Mouse (Mus musculus) effector memory CD4-positive, alpha-beta T cell, adult 7 months (primary cell): ENCODE results near the gene Cdc37. TPM values are rescaled to one million over a fixed set of nuclear protein-coding genes. Genes with fewer than 3 reads are reported as not detected.

Experiments used
- polyA plus RNA-seq: library from polyadenylated mRNA; unstranded; fragments of 100-300 nt; shearing (Covaris generic); gene quantifications from one replicate; pipeline ENCODE4 v1.2.1, GENCODE M21; 2017

Gene Cdc37
- 320 TPM for polyA plus RNA-seq

DNA sequence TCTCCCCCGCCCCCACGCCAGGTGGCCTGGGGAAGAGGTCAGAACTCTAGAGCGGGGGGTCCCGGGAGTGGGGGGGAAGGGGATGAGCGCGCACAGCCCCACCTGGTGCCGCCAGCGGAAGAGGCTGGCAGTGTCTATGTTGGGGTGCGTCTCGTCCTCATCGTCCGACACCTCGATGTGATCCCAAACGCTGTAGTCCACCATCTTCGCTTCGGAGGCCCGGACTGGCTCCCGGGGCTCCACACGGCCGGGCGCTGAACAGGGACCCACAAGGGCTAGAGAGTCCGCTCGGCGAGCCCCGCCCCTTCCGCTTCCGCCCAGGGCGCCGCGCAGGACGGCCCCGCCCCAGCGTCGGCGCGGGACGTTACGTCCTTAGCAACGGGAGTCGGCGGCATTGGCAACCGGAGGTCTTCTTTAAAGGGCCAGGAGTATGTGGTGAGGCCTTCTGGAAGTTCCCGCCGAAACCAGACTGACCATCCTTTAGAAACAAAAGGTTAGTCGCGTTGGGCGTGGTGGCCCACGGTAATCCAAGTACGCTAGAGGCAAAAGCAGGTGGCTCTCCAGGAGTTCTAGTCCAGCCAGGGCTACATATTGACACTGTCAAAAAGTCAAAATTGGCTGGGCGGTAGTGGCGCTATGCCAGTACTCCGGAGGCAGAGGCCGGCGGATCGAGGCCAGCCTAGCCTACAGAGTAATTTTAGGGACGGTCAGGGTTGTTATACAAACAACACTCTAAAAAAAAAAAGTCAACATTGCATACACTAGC, at the start of gene Cdc37:
TSS of gene Cdc37 (minus strand) at position 329 of the 766 bp plus-strand sequence.

DNA sequence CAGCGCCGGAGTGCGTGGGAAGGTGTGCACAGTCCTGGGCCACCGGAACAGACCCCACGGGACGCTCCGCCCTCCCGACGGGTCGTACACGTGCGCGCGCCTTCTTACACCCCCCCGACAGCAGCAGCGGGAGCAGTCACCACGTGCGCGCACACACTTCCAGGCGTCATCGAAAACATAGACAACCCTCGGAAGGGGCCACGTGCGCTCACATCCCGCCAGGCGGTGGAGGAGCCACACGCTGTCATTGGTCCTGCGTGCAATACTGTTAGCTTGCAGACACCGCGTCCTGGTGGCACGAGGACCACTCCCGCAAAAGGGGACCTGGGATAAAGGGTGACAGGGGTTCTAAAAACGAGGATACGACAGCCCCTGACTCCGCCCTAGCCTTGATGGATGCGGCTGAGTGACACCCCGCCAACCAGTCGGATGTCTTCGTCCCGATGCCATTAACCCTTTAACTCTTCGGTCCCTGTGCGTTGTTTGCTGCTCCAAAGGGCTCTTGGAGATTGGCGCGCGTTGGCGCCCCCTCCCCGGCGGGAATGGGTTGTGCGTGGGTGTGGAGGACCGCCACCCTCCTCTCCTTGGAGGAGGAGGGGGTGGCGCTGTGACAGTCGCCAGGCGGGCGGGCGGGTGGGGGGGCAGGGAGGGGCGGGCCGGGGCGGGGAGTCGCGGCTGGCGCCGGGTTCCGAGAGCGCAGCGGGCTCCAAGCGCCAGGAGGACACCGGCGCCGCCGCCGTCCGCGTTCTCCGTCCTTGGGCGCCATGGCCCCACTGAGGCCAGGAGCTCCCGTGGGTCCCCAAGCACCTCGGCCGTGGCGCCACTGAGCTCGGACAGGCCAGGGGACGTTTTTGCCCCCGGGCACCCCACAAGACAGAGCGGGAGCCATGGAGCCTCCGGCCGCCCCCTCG, 15.5 kb upstream of the Cdc37 start, which contains the start of gene Pde4a:
TSS of gene Pde4a (plus strand) at position 674 of the 911 bp plus-strand sequence.

DNA sequence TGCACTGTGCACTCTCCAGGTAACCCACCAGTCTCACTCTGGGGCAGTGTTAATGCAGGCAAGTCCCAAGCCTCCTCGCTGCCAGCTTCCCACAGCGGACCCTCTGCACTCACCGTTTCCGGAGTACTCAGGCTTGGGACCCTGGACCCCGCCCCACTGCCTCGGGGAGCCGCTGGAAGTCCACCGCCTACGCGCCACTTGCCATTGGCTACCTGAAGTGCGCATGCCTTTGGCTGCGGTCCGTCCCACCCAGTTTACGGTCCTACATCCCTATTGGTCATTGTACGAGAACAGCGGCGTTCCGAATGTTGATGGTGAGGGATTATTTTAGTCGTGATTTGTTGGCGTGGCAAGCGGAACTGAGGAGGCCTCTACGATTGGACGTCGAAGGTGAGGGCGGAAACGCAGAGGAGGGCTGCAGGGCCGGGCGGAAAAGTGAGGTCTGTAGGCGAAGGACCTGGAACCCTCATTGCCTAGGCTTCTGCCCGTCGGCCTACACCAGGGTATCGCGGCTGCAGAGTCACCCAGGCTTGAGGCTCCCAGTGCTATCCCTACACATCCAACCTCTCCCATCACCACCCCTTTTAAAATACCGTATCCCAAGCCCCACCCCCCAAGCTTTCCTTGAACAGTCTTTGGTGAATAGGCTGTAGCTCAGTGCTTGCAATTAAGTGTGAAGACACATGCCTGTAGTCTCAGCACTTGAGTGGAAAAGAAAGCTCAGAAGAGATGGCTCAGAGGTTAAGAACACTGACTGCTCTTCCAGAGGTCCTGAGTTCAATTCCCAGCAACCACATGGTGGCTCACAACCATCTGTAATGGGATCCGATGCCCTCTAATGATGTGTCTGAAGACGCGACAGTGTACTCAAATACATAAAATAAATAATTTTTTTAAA, 18.5 kb downstream of the Cdc37 start, which contains the start of gene Tyk2:
TSS of gene Tyk2 (minus strand) at position 185 of the 898 bp plus-strand sequence.

DNA sequence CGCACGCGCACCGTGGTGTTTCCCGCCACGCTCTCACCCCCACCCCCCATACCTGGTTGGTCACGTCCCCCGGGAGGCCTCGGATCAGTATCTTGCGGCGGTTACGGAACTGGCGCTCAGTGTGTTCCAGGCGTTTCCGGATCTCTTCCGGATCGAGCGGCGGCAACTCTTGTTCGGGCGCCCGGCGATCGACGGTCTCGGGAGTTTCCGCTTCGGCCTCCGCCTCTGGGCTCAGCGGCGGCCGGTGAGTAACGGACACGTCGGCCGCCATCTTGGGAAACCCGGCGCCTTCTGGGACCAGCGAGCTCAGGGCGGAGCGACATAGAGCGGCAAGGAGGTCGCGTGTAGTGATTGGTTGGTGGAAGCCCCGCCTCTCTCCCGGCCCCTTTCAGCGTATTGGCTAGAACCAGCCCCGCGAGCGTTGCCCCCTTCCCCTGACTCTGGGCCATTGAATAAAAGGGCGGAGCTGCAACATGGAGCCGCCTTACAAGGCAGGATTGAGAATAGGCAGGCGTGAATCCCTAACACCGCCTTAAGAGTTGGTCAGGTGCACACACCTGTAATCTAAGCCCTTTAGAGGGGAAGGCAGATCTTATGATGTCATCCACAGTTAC, 58.0 kb downstream of the Cdc37 start, which contains the start of the genes Gm38431 and Raver1:
TSS of gene Gm38431 (minus strand) at position 291 of the 614 bp plus-strand sequence.
TSS of gene Raver1 (minus strand) at position 302 of the 614 bp plus-strand sequence.

Other genes with a start within 250 kb of the Cdc37 start
- 67.8 TPM for gene Dnmt1, start 190.1 kb downstream of the Cdc37 start, polyA plus RNA-seq
- 10.3 TPM for gene S1pr2, start 173.2 kb downstream of the Cdc37 start, polyA plus RNA-seq
- 101 TPM for gene Mrpl4, start 147.2 kb downstream of the Cdc37 start, polyA plus RNA-seq
- gene Icam1, start 134.0 kb downstream of the Cdc37 start, polyA plus RNA-seq, result 268 TPM
- 1.4 TPM for gene Icam4, start 120.6 kb downstream of the Cdc37 start, polyA plus RNA-seq
- gene Icam5, start 117.9 kb downstream of the Cdc37 start, polyA plus RNA-seq, result not detected
- gene Zglp1, start 82.9 kb downstream of the Cdc37 start, polyA plus RNA-seq, result 0.73 TPM
- not detected for gene Gm49373, start 76.9 kb downstream of the Cdc37 start, polyA plus RNA-seq
- gene Fdx1l, start 76.4 kb downstream of the Cdc37 start, polyA plus RNA-seq, result 47.1 TPM
- gene Gm38431, start 58.0 kb downstream of the Cdc37 start, polyA plus RNA-seq, result 6.2 TPM
- gene Raver1, start 58.0 kb downstream of the Cdc37 start, polyA plus RNA-seq, result 53.3 TPM
- 65.3 TPM for gene Tyk2, start 18.7 kb downstream of the Cdc37 start, polyA plus RNA-seq
- gene Pde4a, start 15.7 kb upstream of the Cdc37 start, polyA plus RNA-seq, result 3.4 TPM
- 22.5 TPM for gene Keap1, start 89.4 kb upstream of the Cdc37 start, polyA plus RNA-seq
- 2.5 TPM for gene S1pr5, start 98.5 kb upstream of the Cdc37 start, polyA plus RNA-seq
- 83.2 TPM for gene Atg4d, start 115.3 kb upstream of the Cdc37 start, polyA plus RNA-seq
- 30.7 TPM for gene Kri1, start 138.0 kb upstream of the Cdc37 start, polyA plus RNA-seq
- gene Cdkn2d, start 141.4 kb upstream of the Cdc37 start, polyA plus RNA-seq, result 70.0 TPM
- 2.1 TPM for gene Ap1m2, start 162.4 kb upstream of the Cdc37 start, polyA plus RNA-seq
- gene Slc44a2, start 170.7 kb upstream of the Cdc37 start, polyA plus RNA-seq, result 261 TPM
- gene Ilf3, start 217.9 kb upstream of the Cdc37 start, polyA plus RNA-seq, result 51.0 TPM